Mouse (Mus musculus) ES-Bruce4 (cell line): ENCODE data around the gene Rnf207.

Experiments used
- CTCF ChIP-seq: IDR thresholded peaks from one replicate; pipeline ENCODE4 v1.8.1; 2011; ENCODE audit warnings: low read depth, low read length
- EP300 ChIP-seq: IDR thresholded peaks from 2 replicates; pipeline ENCODE4 v1.6.1; 2011; ENCODE audit warnings: low read depth, low read length; ENCODE audit not compliant: insufficient read depth
- POLR2A ChIP-seq: IDR thresholded peaks from one replicate; pipeline ENCODE4 v1.8.1; 2011; ENCODE audit warnings: low read length; ENCODE audit not compliant: insufficient read depth

DNA sequence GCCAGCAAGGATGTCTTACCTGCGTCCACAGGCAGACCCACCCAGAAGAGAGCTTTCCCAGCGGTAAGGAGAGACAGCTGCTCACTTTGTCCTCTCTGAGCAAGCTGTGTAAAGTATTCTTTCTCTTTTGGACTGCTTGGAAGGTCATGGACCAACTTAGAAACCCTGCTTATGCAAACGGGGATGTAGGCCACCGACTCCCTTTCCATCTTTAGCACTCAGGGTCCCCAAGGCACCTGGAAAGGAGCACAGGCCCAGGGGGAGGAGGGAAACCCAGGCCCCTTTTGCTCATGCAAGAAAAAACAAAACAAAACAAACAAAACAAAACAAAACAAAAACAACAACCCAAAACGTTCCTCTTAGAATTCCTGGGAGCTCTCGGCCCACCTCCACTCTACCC lies 27.2 kb downstream of the Rnf207 start, which contains the start of gene Hes3:
- TF ChIP-seq POLR2A, result no peak
- no peak for TF ChIP-seq CTCF
- TF ChIP-seq EP300, result no peak
